In the genomic region with DNA sequence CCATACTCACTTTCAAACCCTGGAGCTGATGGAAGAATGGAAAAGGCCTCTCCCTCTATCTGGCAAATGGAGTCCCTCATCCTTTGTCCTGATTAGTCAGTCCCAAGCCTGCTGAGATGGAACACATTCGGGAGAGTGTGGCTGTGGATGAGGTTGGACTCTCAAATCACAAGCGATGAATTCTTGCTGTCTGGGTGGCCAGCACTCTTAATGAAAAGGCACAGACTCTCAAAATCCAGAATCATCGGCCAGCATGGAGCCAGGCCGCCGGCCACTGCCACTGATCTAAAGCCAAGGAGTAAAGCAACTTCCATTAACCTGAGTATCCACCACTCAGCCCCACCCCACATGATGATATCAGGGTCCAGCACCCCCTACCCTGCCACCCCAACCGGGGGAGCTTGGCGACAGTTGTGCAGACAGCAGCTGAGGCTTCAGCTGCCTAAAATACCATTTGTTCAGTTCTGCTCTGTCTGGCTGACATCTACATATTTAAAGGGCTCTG, we compare ENCODE assay signal across 8 mouse cellular contexts. TPM values are rescaled to one million over a fixed set of nuclear protein-coding genes. Genes with fewer than 3 reads are reported as not detected.
DNase-seq lines count a peak whose midpoint lies in the region; ATAC-seq and TF ChIP-seq lines count a peak whose summit lies in the region.

No protein-coding gene starts in this region.

- no peak overlapping the region for H3K9ac ChIP-seq in heart, embryonic 11.5 days (ENCODE audit: low read depth, low read length)
- peak overlapping the region; percentile 65 for H3K9ac ChIP-seq in ES-Bruce4 (ENCODE audit: low read depth, poor library complexity, severe bottlenecking)
- peak overlapping the region; percentile 65 for H3K9ac ChIP-seq in forebrain, embryonic 14.5 days (ENCODE audit: low read length)
- no peak overlapping the region for H3K9ac ChIP-seq in limb, embryonic 15.5 days

- WGBS in heart, embryonic 11.5 days (ENCODE audit: insufficient replicate concordance), result 47% methylated on average over 7 of the region's 7 CpGs
- WGBS in forebrain, embryonic 14.5 days, result 25% methylated on average over 7 of the region's 7 CpGs
- WGBS in limb, embryonic 15.5 days, result 59% methylated on average over 7 of the region's 7 CpGs

- intact Hi-C loops in heart, postnatal 36 days (cut with DNase I), result no loop called here

- ATAC-seq in heart, embryonic 11.5 days (replicated peaks; ENCODE audit: insufficient number of reproducible peaks, low FRiP score, low TSS enrichment), result no peak
- no peak for ATAC-seq in forebrain, embryonic 14.5 days
- no peak for ATAC-seq in limb, embryonic 15.5 days (ENCODE audit: insufficient number of reproducible peaks, low FRiP score, low TSS enrichment, low read depth)
- no peak for ATAC-seq in megakaryocyte-erythroid progenitor cell, adult 5-6 weeks (replicated peaks; ENCODE audit: low FRiP score, low TSS enrichment, poor library complexity, severe bottlenecking)

- TF ChIP-seq EP300 in ES-Bruce4 (IDR thresholded peaks at IDR 0.05; ENCODE audit: insufficient read depth, low read depth, low read length), result peak; percentile 66

- H3K4me3 ChIP-seq in heart, embryonic 11.5 days (ENCODE audit: low read depth, low read length), result no peak overlapping the region
- no peak overlapping the region for H3K4me3 ChIP-seq in ES-Bruce4 (ENCODE audit: low read depth, low read length)
- no peak overlapping the region for H3K4me3 ChIP-seq in forebrain, embryonic 14.5 days (ENCODE audit: low read depth, low read length)
- no peak overlapping the region for H3K4me3 ChIP-seq in limb, embryonic 15.5 days

- H3K4me1 ChIP-seq in heart, embryonic 11.5 days (ENCODE audit: control insufficient read depth, insufficient read depth, low read length), result peaks cover 72% of the 10 kb centered on the region
- peaks cover 18% of the 10 kb centered on the region for H3K4me1 ChIP-seq in ES-Bruce4 (ENCODE audit: control insufficient read depth, insufficient read depth, low read length)
- H3K4me1 ChIP-seq in forebrain, embryonic 14.5 days (ENCODE audit: control insufficient read depth, insufficient read depth, low read length), result peaks cover 65% of the 10 kb centered on the region
- H3K4me1 ChIP-seq in limb, embryonic 15.5 days, result peaks cover 75% of the 10 kb centered on the region

- no peaks in the 10 kb centered on the region for H3K9me3 ChIP-seq in heart, embryonic 11.5 days (replicated peaks; ENCODE audit: control insufficient read depth, low read length)
- no peaks in the 10 kb centered on the region for H3K9me3 ChIP-seq in ES-Bruce4 (replicated peaks; ENCODE audit: control insufficient read depth, insufficient read depth, low read length, poor library complexity, severe bottlenecking)
- no peaks in the 10 kb centered on the region for H3K9me3 ChIP-seq in forebrain, embryonic 14.5 days (replicated peaks; ENCODE audit: control insufficient read depth, low read length)
- H3K9me3 ChIP-seq in limb, embryonic 15.5 days, result no peaks in the 10 kb centered on the region

- no peaks in the 10 kb centered on the region for H3K36me3 ChIP-seq in heart, embryonic 11.5 days (ENCODE audit: control insufficient read depth, insufficient read depth, low read length)
- no peaks in the 10 kb centered on the region for H3K36me3 ChIP-seq in ES-Bruce4 (ENCODE audit: control insufficient read depth, insufficient read depth, low read length, poor library complexity, severe bottlenecking)
- H3K36me3 ChIP-seq in forebrain, embryonic 14.5 days (ENCODE audit: control insufficient read depth, insufficient read depth, low read length), result no peaks in the 10 kb centered on the region
- no peaks in the 10 kb centered on the region for H3K36me3 ChIP-seq in limb, embryonic 15.5 days

- TF ChIP-seq POLR2A in ES-Bruce4 (IDR thresholded peaks at IDR 0.05; ENCODE audit: insufficient read depth, low read length), result no peak

- no peaks in the 10 kb centered on the region for H3K27me3 ChIP-seq in heart, embryonic 11.5 days (ENCODE audit: control insufficient read depth, insufficient read depth, low read length)
- no peaks in the 10 kb centered on the region for H3K27me3 ChIP-seq in ES-Bruce4 (ENCODE audit: control insufficient read depth, insufficient read depth, low read length, poor library complexity, severe bottlenecking)
- H3K27me3 ChIP-seq in forebrain, embryonic 14.5 days (replicated peaks; ENCODE audit: control insufficient read depth, insufficient read depth, low read length), result no peaks in the 10 kb centered on the region
- H3K27me3 ChIP-seq in limb, embryonic 15.5 days, result no peaks in the 10 kb centered on the region

- no peak for TF ChIP-seq CTCF in ES-Bruce4 (IDR thresholded peaks at IDR 0.05; ENCODE audit: low read depth, low read length)

- DNase-seq in heart, postnatal 36 days, result no peak
- DNase-seq in forebrain, embryonic 14.5 days (ENCODE audit: low spot score), result no peak
- no peak for DNase-seq in layer of hippocampus, adult 18-20 months (ENCODE audit: low spot score in 2 of 2)
- DNase-seq in urinary bladder, adult 2 months (ENCODE audit: low spot score), result no peak

- H3K4me2 ChIP-seq in heart, embryonic 11.5 days, result no peak overlapping the region; the same call in 1 of the 2 replicates
- peak overlapping the region; percentile 61 for H3K4me2 ChIP-seq in forebrain, embryonic 14.5 days (ENCODE audit: low read length)
- H3K4me2 ChIP-seq in limb, embryonic 15.5 days, result no peak overlapping the region

- H3K27ac ChIP-seq in heart, embryonic 11.5 days (ENCODE audit: low read depth, low read length), result peak overlapping the region; percentile 98
- peak overlapping the region; percentile 94 for H3K27ac ChIP-seq in ES-Bruce4 (ENCODE audit: insufficient read depth, low read length)
- peak overlapping the region; percentile 100 for H3K27ac ChIP-seq in forebrain, embryonic 14.5 days (ENCODE audit: low read depth, low read length)
- peak overlapping the region; percentile 99 for H3K27ac ChIP-seq in limb, embryonic 15.5 days

RNA-seq across cellular contexts. Expression of a gene that starts 13.2 kb away (rescaled TPM):
- 18.9 and 26.9 TPM in 2 replicates for polyA plus RNA-seq in heart, embryonic 11.5 days (2014; fragmentation: Nextera tagmentation; extraction: Ambion mirVana)
- total RNA-seq in heart, postnatal 36 days (2021), result 10 to 100 TPM; 36.1 to 37.0 TPM
- 37.9 and 40.3 TPM in 2 replicates for polyA plus RNA-seq in ES-Bruce4 (2011; ENCODE audit: insufficient read depth, insufficient read length, low read depth, missing spikeins)
- 41.4 and 56.5 TPM in 2 replicates for polyA plus RNA-seq in forebrain, embryonic 14.5 days (2014; fragmentation: Nextera tagmentation; extraction: Ambion mirVana)
- polyA plus RNA-seq in limb, embryonic 15.5 days (2015; fragmentation: Nextera tagmentation; extraction: Ambion mirVana), result 36.0 and 38.5 TPM in 2 replicates
- total RNA-seq in megakaryocyte-erythroid progenitor cell, adult 5-6 weeks (2014; fragmentation: Nextera tagmentation), result 0.76 and 0.94 TPM in 2 replicates
- 1.1 and 2.7 TPM in 2 replicates for total RNA-seq in megakaryocyte-erythroid progenitor cell, adult 5-6 weeks (2017)
- 10 to 100 TPM; 76.4 to 76.9 TPM for total RNA-seq in layer of hippocampus, adult 18-20 months (2021)
- polyA plus RNA-seq in urinary bladder, adult 2 months (2012; rRNA removed), result 29.6 and 38.2 TPM in 2 replicates

RNA-seq across cellular contexts. Expression of a gene that starts 49.0 kb away (rescaled TPM):
- polyA plus RNA-seq in heart, embryonic 11.5 days (2014; fragmentation: Nextera tagmentation; extraction: Ambion mirVana), result 26.7 and 31.0 TPM in 2 replicates
- 10 to 100 TPM; 46.4 to 48.4 TPM for total RNA-seq in heart, postnatal 36 days (2021)
- polyA plus RNA-seq in ES-Bruce4 (2011; ENCODE audit: insufficient read depth, insufficient read length, low read depth, missing spikeins), result 21.2 and 23.5 TPM in 2 replicates
- polyA plus RNA-seq in forebrain, embryonic 14.5 days (2014; fragmentation: Nextera tagmentation; extraction: Ambion mirVana), result 47.5 and 57.0 TPM in 2 replicates
- 22.0 and 23.3 TPM in 2 replicates for polyA plus RNA-seq in limb, embryonic 15.5 days (2015; fragmentation: Nextera tagmentation; extraction: Ambion mirVana)
- 29.2 and 35.6 TPM in 2 replicates for total RNA-seq in megakaryocyte-erythroid progenitor cell, adult 5-6 weeks (2014; fragmentation: Nextera tagmentation)
- total RNA-seq in megakaryocyte-erythroid progenitor cell, adult 5-6 weeks (2017), result 22.0 and 23.0 TPM in 2 replicates
- total RNA-seq in layer of hippocampus, adult 18-20 months (2021), result 10 to 100 TPM; 72.9 to 75.1 TPM
- polyA plus RNA-seq in urinary bladder, adult 2 months (2012; rRNA removed), result 46.4 and 52.3 TPM in 2 replicates

Comparison
In these comparisons a context has a peak if more than half of its experiments do, and no peak if none do; other contexts are left out.
1. H3K9ac ChIP-seq: peak in ES-Bruce4 (single experiment) and forebrain, embryonic 14.5 days (single experiment); none in heart, embryonic 11.5 days (single experiment) and limb, embryonic 15.5 days (single experiment).
2. Peak in every context shown above with its lines, with median percentiles within 50 percentile points of each other: H3K27ac ChIP-seq.